Mouse (Mus musculus) midbrain, embryonic 15.5 days (tissue): ENCODE measurements around the gene Dmtf1. TPM values are rescaled to one million over a fixed set of nuclear protein-coding genes. Genes with fewer than 3 reads are reported as not detected.

ENCODE experiments used
- ATAC-seq: fragments of 200-750 bp; cut with Nextera tagmentation; replicated peaks from 2 replicates; pipeline ENCODE4 v1.8.0; 2017; ENCODE audit warnings: moderate TSS enrichment
- H3K27ac ChIP-seq: fragments of 300-500 bp; sonication (generic); 2 replicates; pipeline ENCODE4 v1.5.1; 2015; ENCODE audit warnings: mild to moderate bottlenecking, inconsistent platforms
- H3K27me3 ChIP-seq: fragments of 300-500 bp; sonication (generic); replicated peaks from 2 replicates; pipeline ENCODE4 v1.6.1; 2015; ENCODE audit warnings: inconsistent platforms
- H3K36me3 ChIP-seq: fragments of 300-500 bp; sonication (generic); replicated peaks from 2 replicates; pipeline ENCODE4 v1.6.1; 2015; ENCODE audit warnings: inconsistent platforms
- H3K4me1 ChIP-seq: fragments of 300-500 bp; sonication (generic); 2 replicates; pipeline ENCODE4 v1.6.1; 2015; ENCODE audit warnings: inconsistent platforms
- H3K4me2 ChIP-seq: fragments of 300-500 bp; sonication (generic); 2 replicates; pipeline ENCODE4 v1.6.1; 2015; ENCODE audit warnings: inconsistent platforms, mild to moderate bottlenecking, moderate library complexity
- H3K4me3 ChIP-seq: fragments of 300-500 bp; sonication (generic); 2 replicates; pipeline ENCODE4 v1.5.1; 2015; ENCODE audit warnings: mild to moderate bottlenecking, inconsistent platforms
- H3K9ac ChIP-seq: fragments of 300-500 bp; sonication (generic); 2 replicates; pipeline ENCODE4 v1.6.1; 2015; ENCODE audit warnings: mild to moderate bottlenecking, inconsistent platforms
- H3K9me3 ChIP-seq: fragments of 300-500 bp; sonication (generic); 2 replicates; pipeline ENCODE4 v1.6.1; 2016; ENCODE audit warnings: inconsistent platforms
- WGBS: fragments of 180-500 bp; shearing (Covaris S2); methylation state at CpG from one replicate; pipeline ENCODE4 v1.1.7; 2015; ENCODE audit warnings: mixed read lengths; 5-methylcytosine and 5-hydroxymethylcytosine counted together
- polyA plus RNA-seq: library from polyadenylated mRNA; unstranded; fragments of >200 nt; fragmentation: Nextera tagmentation; extraction: Ambion mirVana; gene quantifications from 2 replicates; pipeline ENCODE4 v1.2.1, GENCODE M21; 2015

Gene Dmtf1
- polyA plus RNA-seq, 1 experiment from 2014 or later: 63.5 TPM

DNA sequence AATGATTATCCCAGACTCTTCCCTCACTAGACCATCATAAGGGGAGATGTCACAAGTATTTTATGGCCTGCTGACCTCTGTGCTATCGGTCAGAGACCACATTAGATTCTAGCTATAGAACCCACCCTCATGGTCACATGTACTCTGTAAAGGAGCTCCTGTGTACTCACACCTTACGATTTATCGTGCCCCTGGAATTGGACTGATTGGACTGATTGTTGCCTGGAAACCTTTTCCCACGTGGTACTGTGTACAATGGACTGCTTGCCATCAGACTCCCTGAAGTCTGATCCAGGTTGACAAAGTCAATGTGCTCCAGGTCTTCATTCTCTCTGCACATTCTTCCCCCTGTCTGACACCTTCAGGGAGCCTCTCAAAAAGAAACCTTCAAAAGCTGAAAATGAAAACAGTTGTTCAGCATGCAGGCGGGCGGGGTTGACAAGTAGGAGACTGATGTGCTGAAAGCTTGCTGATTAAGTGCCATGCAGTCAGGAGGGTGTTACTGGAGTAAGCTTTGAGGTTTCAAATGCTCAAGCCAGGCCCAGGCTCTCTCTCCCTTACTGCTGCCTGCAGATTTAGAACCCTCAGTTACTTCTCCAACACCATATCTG is 91.9 kb downstream of the Dmtf1 start:
- ATAC-seq: no peak

DNA sequence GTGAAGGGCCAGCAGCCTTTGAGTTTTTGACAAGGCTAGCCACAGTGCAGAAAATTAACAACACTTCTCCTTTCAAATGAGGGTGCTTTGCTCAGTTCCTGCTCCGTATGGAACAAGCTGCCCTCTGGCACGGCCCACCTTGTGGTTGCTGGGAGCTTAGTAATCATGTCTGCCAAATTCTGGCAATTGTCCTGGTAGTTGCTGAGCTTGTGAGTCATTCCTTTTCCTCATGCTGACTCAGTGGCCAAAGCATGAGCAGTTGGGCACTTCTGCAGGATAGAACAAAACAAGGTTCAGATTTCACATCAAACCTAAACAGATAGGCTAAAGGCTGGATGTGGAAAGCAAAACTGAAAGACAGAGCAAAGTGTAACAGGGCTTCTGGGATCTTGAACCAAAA is 92.7 kb downstream of the Dmtf1 start:
- H3K36me3 ChIP-seq: no peaks in the 10 kb centered on the region
- 61% methylated on average over 2 of the region's 2 CpGs for WGBS
- no peak overlapping the region for H3K27ac ChIP-seq
- ATAC-seq: no peak
- H3K4me1 ChIP-seq: no peaks in the 10 kb centered on the region
- no peaks in the 10 kb centered on the region for H3K27me3 ChIP-seq
- H3K9me3 ChIP-seq: no peaks in the 10 kb centered on the region
- H3K9ac ChIP-seq: no peak overlapping the region
- H3K4me3 ChIP-seq: no peak overlapping the region
- H3K4me2 ChIP-seq: no peak overlapping the region

More for the DNA sequence above, 91.9 kb downstream of the Dmtf1 start:
- Histone ChIP-seq H3K4me1 (no peaks in the 10 kb centered on the region), H3K4me3 (no peak overlapping the region), H3K9me3 (no peaks in the 10 kb centered on the region), H3K27me3 (no peaks in the 10 kb centered on the region), H3K36me3 (no peaks in the 10 kb centered on the region), H3K4me2 (no peak overlapping the region), H3K9ac (no peak overlapping the region), H3K27ac (no peak overlapping the region)
- WGBS: 75% methylated on average over 6 of the region's 6 CpGs

Other genes with a start within 250 kb of the Dmtf1 start
- gene Crot, start 164.5 kb downstream of the Dmtf1 start, polyA plus RNA-seq: 17.1 and 17.3 TPM in 2 replicates
- gene Tmem243, start 61.1 kb downstream of the Dmtf1 start, polyA plus RNA-seq: 10.4 and 11.2 TPM in 2 replicates
- gene 9330182L06Rik, start 104.3 kb upstream of the Dmtf1 start, polyA plus RNA-seq: 19.7 and 21.2 TPM in 2 replicates